ENCODE assay signal across 9 mouse cellular contexts in the genomic region with DNA sequence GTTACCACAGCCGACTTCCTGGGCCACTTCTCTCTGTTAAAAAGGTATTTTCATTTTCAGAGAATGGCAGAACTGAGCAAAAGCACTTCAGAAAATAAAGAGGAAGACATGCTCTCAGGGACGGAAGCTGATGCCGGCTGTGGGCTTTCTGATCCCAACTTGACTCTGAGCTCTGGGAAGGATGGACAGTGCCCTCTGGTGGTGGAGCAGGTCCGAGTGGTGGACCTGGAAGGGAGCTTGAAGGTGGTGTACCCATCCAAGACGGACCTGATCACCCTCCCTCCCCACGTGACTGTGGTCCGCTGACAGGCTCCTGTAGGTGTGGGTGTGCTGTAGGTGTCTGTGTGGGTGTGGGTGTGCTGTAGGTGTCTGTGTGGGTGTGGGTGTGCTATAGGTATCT. TPM values are rescaled to one million over a fixed set of nuclear protein-coding genes. Genes with fewer than 3 reads are reported as not detected.
DNase-seq lines count a peak whose midpoint lies in the region; ATAC-seq and TF ChIP-seq lines count a peak whose summit lies in the region.
"Had no signal": no experiment of that assay in that cellular context is flagged by ENCODE, and none has a peak within 500 bp of the region (broad histone marks: within the 10 kb centered on the region; RNA-seq: fewer than 3 reads in every experiment).

No protein-coding gene starts in this region.

- no peak overlapping the region for H3K4me2 ChIP-seq in heart, embryonic 11.5 days
- no peak overlapping the region for H3K4me2 ChIP-seq in kidney, postnatal 0 days (ENCODE audit: low read length)
- H3K4me2 ChIP-seq in hindbrain, embryonic 12.5 days (replicated peaks) = no peak overlapping the region

- H3K27me3 ChIP-seq in heart, adult 2 months (ENCODE audit: control insufficient read depth, insufficient read depth, low read length) = no peaks in the 10 kb centered on the region
- H3K27me3 ChIP-seq in heart, embryonic 11.5 days (ENCODE audit: control insufficient read depth, insufficient read depth, low read length) = no peaks in the 10 kb centered on the region
- H3K27me3 ChIP-seq in C2C12 (ENCODE audit: control insufficient read depth, insufficient read depth, insufficient read length) = no peaks in the 10 kb centered on the region
- H3K27me3 ChIP-seq in kidney, postnatal 0 days (ENCODE audit: insufficient read depth, low read length) = no peaks in the 10 kb centered on the region
- H3K27me3 ChIP-seq in hindbrain, embryonic 12.5 days = peaks cover 12% of the 10 kb centered on the region

- no peaks in the 10 kb centered on the region for H3K9me3 ChIP-seq in heart, embryonic 11.5 days (replicated peaks; ENCODE audit: control insufficient read depth, low read length)
- H3K9me3 ChIP-seq in kidney, postnatal 0 days (replicated peaks; ENCODE audit: low read length) = no peaks in the 10 kb centered on the region
- no peaks in the 10 kb centered on the region for H3K9me3 ChIP-seq in hindbrain, embryonic 12.5 days (replicated peaks)

- peaks cover 10% of the 10 kb centered on the region for H3K79me3 ChIP-seq in C2C12 (ENCODE audit: low read depth)

- DNase-seq in heart, adult 2 months = peak; percentile 31 to 44
- peak; percentile 55 for DNase-seq in adrenal gland, adult 2 months
- DNase-seq in kidney, postnatal 0 days (ENCODE audit: low spot score) = peak; percentile 30
- peak; percentile 58 for DNase-seq in lung, postnatal 25 days (ENCODE audit: low spot score)
- DNase-seq in urinary bladder, adult 18-20 months (ENCODE audit: low spot score in 2 of 2) = no peak

- ATAC-seq in heart, embryonic 11.5 days (replicated peaks; ENCODE audit: insufficient number of reproducible peaks, low FRiP score, low TSS enrichment) = no peak
- no peak for ATAC-seq in kidney, postnatal 0 days (replicated peaks; ENCODE audit: low FRiP score, low read depth)
- no peak for ATAC-seq in hindbrain, embryonic 12.5 days (ENCODE audit: low FRiP score)

- TF ChIP-seq EP300 in heart, adult 2 months (IDR thresholded peaks at IDR 0.05; ENCODE audit: insufficient read depth, low read depth, low read length) = no peak

- peak; percentile 70 for TF ChIP-seq CTCF in heart, adult 2 months (IDR thresholded peaks at IDR 0.05)
- peak; percentile 46 for TF ChIP-seq CTCF in C2C12 (IDR thresholded peaks at IDR 0.05; ENCODE audit: control insufficient read depth, insufficient read depth, insufficient read length)
- peak; percentile 69 for TF ChIP-seq CTCF in kidney, postnatal 0 days (IDR thresholded peaks at IDR 0.05; ENCODE audit: low read depth)

- no peak overlapping the region for H3K4me3 ChIP-seq in heart, adult 2 months
- no peak overlapping the region for H3K4me3 ChIP-seq in heart, embryonic 11.5 days (ENCODE audit: low read depth, low read length)
- H3K4me3 ChIP-seq in C2C12 (ENCODE audit: insufficient read depth, poor library complexity, severe bottlenecking) = no peak overlapping the region
- no peak overlapping the region for H3K4me3 ChIP-seq in kidney, postnatal 0 days (replicated peaks; ENCODE audit: low read depth, low read length)
- H3K4me3 ChIP-seq in hindbrain, embryonic 12.5 days = no peak overlapping the region

- WGBS in heart, adult 2 months = 65% methylated on average over 7 of the region's 7 CpGs
- 71% methylated on average over 7 of the region's 7 CpGs for WGBS in heart, embryonic 11.5 days (ENCODE audit: insufficient replicate concordance)
- 78% methylated on average over 7 of the region's 7 CpGs for WGBS in kidney, postnatal 0 days
- 80% methylated on average over 7 of the region's 7 CpGs for WGBS in hindbrain, embryonic 12.5 days

- H3K79me2 ChIP-seq in heart, adult 2 months (replicated peaks; ENCODE audit: control insufficient read depth, insufficient read depth, low read length) = no peaks in the 10 kb centered on the region; the same call in 1 of the 2 replicates
- peaks cover 19% of the 10 kb centered on the region for H3K79me2 ChIP-seq in C2C12 (ENCODE audit: control insufficient read depth, insufficient read depth)

- TF ChIP-seq POLR2A in heart, adult 2 months (IDR thresholded peaks at IDR 0.05; ENCODE audit: insufficient read depth, low read depth, low read length) = no peak

- no peaks in the 10 kb centered on the region for H3K4me1 ChIP-seq in heart, adult 2 months (ENCODE audit: control insufficient read depth, insufficient read depth, low read length)
- H3K4me1 ChIP-seq in heart, embryonic 11.5 days (ENCODE audit: control insufficient read depth, insufficient read depth, low read length) = peaks cover 26% of the 10 kb centered on the region
- H3K4me1 ChIP-seq in kidney, postnatal 0 days (replicated peaks; ENCODE audit: insufficient read depth, low read length) = peaks cover 18% of the 10 kb centered on the region; the same call in 1 of the 2 replicates
- peaks cover 16% of the 10 kb centered on the region for H3K4me1 ChIP-seq in hindbrain, embryonic 12.5 days

- H3K27ac ChIP-seq in heart, adult 2 months = no peak overlapping the region
- H3K27ac ChIP-seq in heart, embryonic 11.5 days (ENCODE audit: low read depth, low read length) = no peak overlapping the region
- no peak overlapping the region for H3K27ac ChIP-seq in kidney, postnatal 0 days
- H3K27ac ChIP-seq in hindbrain, embryonic 12.5 days = no peak overlapping the region

- no peaks in the 10 kb centered on the region for H3K36me3 ChIP-seq in heart, adult 2 months (ENCODE audit: control insufficient read depth, insufficient read depth, low read length)
- H3K36me3 ChIP-seq in heart, embryonic 11.5 days (ENCODE audit: control insufficient read depth, insufficient read depth, low read length) = peaks cover 40% of the 10 kb centered on the region
- H3K36me3 ChIP-seq in C2C12 (ENCODE audit: control insufficient read depth, insufficient read depth) = peaks cover 54% of the 10 kb centered on the region
- peaks cover 57% of the 10 kb centered on the region for H3K36me3 ChIP-seq in kidney, postnatal 0 days (ENCODE audit: insufficient read depth, low read length)
- peaks cover 78% of the 10 kb centered on the region for H3K36me3 ChIP-seq in hindbrain, embryonic 12.5 days

- intact Hi-C loops in heart, adult 2 months (cut with DNase I) = no loop called here

- H3K9ac ChIP-seq in heart, adult 2 months (ENCODE audit: low read depth, low read length) = no peak overlapping the region
- no peak overlapping the region for H3K9ac ChIP-seq in heart, embryonic 11.5 days (ENCODE audit: low read depth, low read length)
- no peak overlapping the region for H3K9ac ChIP-seq in kidney, postnatal 0 days (ENCODE audit: low read depth, low read length)
- no peak overlapping the region for H3K9ac ChIP-seq in hindbrain, embryonic 12.5 days

- no peak overlapping the region for H3ac ChIP-seq in C2C12 (ENCODE audit: control insufficient read depth, insufficient read length, low read depth)

TF ChIP-seq in C2C12, 6 proteins besides CTCF, POLR2A, EP300 and RAD21 (continues in another document):
- TF ChIP-seq MAX (IDR thresholded peaks at IDR 0.05) (no peak), FOSL1 (IDR thresholded peaks at IDR 0.05; ENCODE audit: insufficient read depth, low read length, poor library complexity, severe bottlenecking) (no peak), MYOG (IDR thresholded peaks at IDR 0.05; ENCODE audit: control insufficient read depth, extremely low read depth, insufficient read length) (no peak)

RNA-seq across cellular contexts. Expression of a gene that starts 6.5 kb away (rescaled TPM):
- total RNA-seq in heart, adult 2 months (2021) = 1 to 10 TPM; 5.7 to 7.8 TPM
- 24.7 and 29.2 TPM in 2 replicates for polyA plus RNA-seq in heart, adult 2 months (2012; rRNA removed)
- 95.7 and 104 TPM in 2 replicates for polyA plus RNA-seq in heart, embryonic 11.5 days (2014; fragmentation: Nextera tagmentation; extraction: Ambion mirVana)
- polyA plus RNA-seq in C2C12 (2012; fragmentation: generic; extraction: Trizol) = 2.2 TPM
- 10 to 100 TPM; 54.7 to 69.5 TPM for total RNA-seq in adrenal gland, adult 2 months (2021)
- 130 and 143 TPM in 2 replicates for polyA plus RNA-seq in adrenal gland, adult 2 months (2012; rRNA removed)
- 98.9 and 100.0 TPM in 2 replicates for polyA plus RNA-seq in kidney, postnatal 0 days (2015; fragmentation: Nextera tagmentation; extraction: Ambion mirVana)
- polyA plus RNA-seq in hindbrain, embryonic 12.5 days (2016; fragmentation: Nextera tagmentation; extraction: Ambion mirVana) = 5.9 and 6.0 TPM in 2 replicates

RNA-seq across cellular contexts. Expression of a gene that starts 8.0 kb away (rescaled TPM):
- 10 to 100 TPM; 28.6 to 28.7 TPM for total RNA-seq in heart, adult 2 months (2021)
- polyA plus RNA-seq in heart, adult 2 months (2012; rRNA removed) = 29.7 and 35.6 TPM in 2 replicates
- polyA plus RNA-seq in heart, embryonic 11.5 days (2014; fragmentation: Nextera tagmentation; extraction: Ambion mirVana) = 13.4 and 14.7 TPM in 2 replicates
- polyA plus RNA-seq in C2C12 (2012; fragmentation: generic; extraction: Trizol) = 41.7 TPM
- total RNA-seq in adrenal gland, adult 2 months (2021) = 10 to 100 TPM; 39.7 to 53.8 TPM
- polyA plus RNA-seq in adrenal gland, adult 2 months (2012; rRNA removed) = 75.9 and 89.1 TPM in 2 replicates
- polyA plus RNA-seq in kidney, postnatal 0 days (2015; fragmentation: Nextera tagmentation; extraction: Ambion mirVana) = 20.3 and 22.7 TPM in 2 replicates
- polyA plus RNA-seq in hindbrain, embryonic 12.5 days (2016; fragmentation: Nextera tagmentation; extraction: Ambion mirVana) = 36.4 and 38.1 TPM in 2 replicates

RNA-seq across cellular contexts. Expression of a gene that starts 22.9 kb away (rescaled TPM):
- not detected for total RNA-seq in heart, adult 2 months (2021)
- not detected in 2 replicates for polyA plus RNA-seq in heart, adult 2 months (2012; rRNA removed)
- not detected in 2 replicates for polyA plus RNA-seq in heart, embryonic 11.5 days (2014; fragmentation: Nextera tagmentation; extraction: Ambion mirVana)
- polyA plus RNA-seq in C2C12 (2012; fragmentation: generic; extraction: Trizol) = not detected
- total RNA-seq in adrenal gland, adult 2 months (2021) = not detected
- polyA plus RNA-seq in adrenal gland, adult 2 months (2012; rRNA removed) = not detected in 2 replicates
- polyA plus RNA-seq in kidney, postnatal 0 days (2015; fragmentation: Nextera tagmentation; extraction: Ambion mirVana) = 0.05 and 0.08 TPM in 2 replicates
- not detected in 2 replicates for polyA plus RNA-seq in hindbrain, embryonic 12.5 days (2016; fragmentation: Nextera tagmentation; extraction: Ambion mirVana)
- total RNA-seq: neutrophil, adult 5-6 weeks had no signal

RNA-seq across cellular contexts. Expression of a gene that starts 44.6 kb away (rescaled TPM):
- total RNA-seq in heart, adult 2 months (2021) = 10 to 100 TPM; 28.1 to 31.5 TPM
- polyA plus RNA-seq in heart, adult 2 months (2012; rRNA removed) = 19.6 and 20.1 TPM in 2 replicates
- 11.4 and 14.3 TPM in 2 replicates for polyA plus RNA-seq in heart, embryonic 11.5 days (2014; fragmentation: Nextera tagmentation; extraction: Ambion mirVana)
- 19.8 TPM for polyA plus RNA-seq in C2C12 (2012; fragmentation: generic; extraction: Trizol)
- total RNA-seq in adrenal gland, adult 2 months (2021) = 10 to 100 TPM; 25.6 to 25.7 TPM
- 18.4 and 22.4 TPM in 2 replicates for polyA plus RNA-seq in adrenal gland, adult 2 months (2012; rRNA removed)
- 8.7 and 10.9 TPM in 2 replicates for polyA plus RNA-seq in kidney, postnatal 0 days (2015; fragmentation: Nextera tagmentation; extraction: Ambion mirVana)
- 21.0 and 23.0 TPM in 2 replicates for polyA plus RNA-seq in hindbrain, embryonic 12.5 days (2016; fragmentation: Nextera tagmentation; extraction: Ambion mirVana)

RNA-seq across cellular contexts. Expression of a gene that starts 44.6 kb away (rescaled TPM):
- total RNA-seq in heart, adult 2 months (2021) = 1 to 10 TPM; 2.7 to 3.0 TPM
- 5.3 and 7.7 TPM in 2 replicates for polyA plus RNA-seq in heart, adult 2 months (2012; rRNA removed)
- polyA plus RNA-seq in heart, embryonic 11.5 days (2014; fragmentation: Nextera tagmentation; extraction: Ambion mirVana) = 4.9 and 7.5 TPM in 2 replicates
- polyA plus RNA-seq in C2C12 (2012; fragmentation: generic; extraction: Trizol) = 3.2 TPM
- total RNA-seq in adrenal gland, adult 2 months (2021) = 1 to 10 TPM; 2.9 to 3.7 TPM
- polyA plus RNA-seq in adrenal gland, adult 2 months (2012; rRNA removed) = 12.7 and 13.5 TPM in 2 replicates
- 9.7 and 10.7 TPM in 2 replicates for polyA plus RNA-seq in kidney, postnatal 0 days (2015; fragmentation: Nextera tagmentation; extraction: Ambion mirVana)
- polyA plus RNA-seq in hindbrain, embryonic 12.5 days (2016; fragmentation: Nextera tagmentation; extraction: Ambion mirVana) = 9.8 and 10.9 TPM in 2 replicates

Comparison
In these comparisons a context has a peak if more than half of its experiments do, and no peak if none do; other contexts are left out.
1. DNase-seq: peak in heart, adult 2 months (2 of 2), adrenal gland, adult 2 months (single experiment), kidney, postnatal 0 days (single experiment) and lung, postnatal 25 days (single experiment); none in urinary bladder, adult 18-20 months (0 of 2).
2. Peak in every context shown above with its lines, with median percentiles within 50 percentile points of each other: CTCF ChIP-seq.